Mouse (Mus musculus) CH12.LX (cell line): Measurements from ENCODE around the gene Macrod1. TPM values are rescaled to one million over a fixed set of nuclear protein-coding genes. Genes with fewer than 3 reads are reported as not detected.

Source experiments
- DNase-seq: peaks from one replicate; pipeline ENCODE4 v3.0.0-alpha.2; 2013; ENCODE audit errors: extremely low read depth
- H3K27ac ChIP-seq: 2 replicates; pipeline ENCODE4 v1.5.1; 2012; ENCODE audit warnings: low read depth, mild to moderate bottlenecking, control low read depth, moderate library complexity; ENCODE audit not compliant: insufficient read depth
- H3K27me3 ChIP-seq: replicated peaks from 2 replicates; pipeline ENCODE3; 2012; ENCODE audit warnings: inconsistent platforms
- H3K36me3 ChIP-seq, 2 experiments: replicated peaks in 1 of 2; 2 replicates each; pipeline versions ENCODE3 to v1.6.1; 2012; ENCODE audit warnings: inconsistent platforms in 1 of 2, low read length in 1 of 2, mild to moderate bottlenecking in 1 of 2, mixed read lengths in 1 of 2, moderate library complexity in 1 of 2; ENCODE audit not compliant: control insufficient read depth in 1 of 2, insufficient read depth in 1 of 2
- H3K4me1 ChIP-seq, 2 experiments: 2 replicates each; pipeline ENCODE4 v1.6.1; 2012; ENCODE audit warnings: inconsistent platforms in 1 of 2, moderate library complexity in 1 of 2; ENCODE audit not compliant: insufficient read depth in 2 of 2, control insufficient read depth in 1 of 2
- H3K4me2 ChIP-seq: 2 replicates; pipeline ENCODE4 v1.6.1; 2012; ENCODE audit warnings: low read depth, mild to moderate bottlenecking, control low read depth; ENCODE audit not compliant: poor library complexity, insufficient read depth, severe bottlenecking
- H3K4me3 ChIP-seq, 3 experiments: fragments of 150-350 bp in 1 of 3; sonication (generic) in 1 of 3; replicated peaks in 1 of 3; 2 replicates each; pipeline versions ENCODE3 to v1.5.1; 2011 to 2012; ENCODE audit warnings: low read depth in 2 of 3, low read length in 2 of 3, mild to moderate bottlenecking in 2 of 3, moderate library complexity in 2 of 3, control low read depth in 1 of 3, improper control_type of control experiment in 1 of 3, inconsistent platforms in 1 of 3, mixed read lengths in 1 of 3; ENCODE audit not compliant: poor library complexity in 1 of 3
- H3K79me2 ChIP-seq: replicated peaks from 2 replicates; pipeline ENCODE4 v1.6.1; 2012; ENCODE audit warnings: mild to moderate bottlenecking, moderate library complexity; ENCODE audit not compliant: control insufficient read depth, poor library complexity, insufficient read depth, severe bottlenecking; ENCODE audit errors: extremely low read depth
- H3K9ac ChIP-seq: 2 replicates; pipeline ENCODE4 v1.6.1; 2012; ENCODE audit warnings: low read depth, mild to moderate bottlenecking, control low read depth, moderate library complexity; ENCODE audit not compliant: insufficient read depth
- H3K9me3 ChIP-seq: replicated peaks from 2 replicates; pipeline ENCODE3; 2012; ENCODE audit warnings: low read length, inconsistent platforms, mixed read lengths
- BHLHE40 ChIP-seq: IDR thresholded peaks from 2 replicates; pipeline ENCODE4 v1.6.1; 2011; ENCODE audit warnings: mild to moderate bottlenecking, low read depth, low read length, improper control_type of control experiment
- E2F4 ChIP-seq: IDR thresholded peaks from 2 replicates; pipeline ENCODE4 v1.6.1; 2011; ENCODE audit warnings: low read depth, low read length, improper control_type of control experiment; ENCODE audit not compliant: insufficient replicate concordance
- EP300 ChIP-seq: IDR thresholded peaks from 2 replicates; pipeline ENCODE4 v1.6.1; 2011; ENCODE audit warnings: low read length, improper control_type of control experiment
- IRF4 ChIP-seq: IDR thresholded peaks from 2 replicates; pipeline ENCODE4 v1.6.1; 2014; ENCODE audit warnings: low read depth, mild to moderate bottlenecking, inconsistent platforms, low read length, improper control_type of control experiment
- KAT2A ChIP-seq: IDR thresholded peaks from 2 replicates; pipeline ENCODE4 v1.6.1; 2012; ENCODE audit warnings: low read length, improper control_type of control experiment, inconsistent platforms; ENCODE audit not compliant: insufficient replicate concordance
- MAFK ChIP-seq: IDR thresholded peaks from 2 replicates; pipeline ENCODE4 v1.6.1; 2011; ENCODE audit warnings: low read length, improper control_type of control experiment; ENCODE audit not compliant: insufficient replicate concordance
- MAZ ChIP-seq: IDR thresholded peaks from 2 replicates; pipeline ENCODE4 v1.6.1; 2012; ENCODE audit warnings: low read depth, mild to moderate bottlenecking, inconsistent platforms, low read length, improper control_type of control experiment, moderate library complexity
- MEF2A ChIP-seq: IDR thresholded peaks from 2 replicates; pipeline ENCODE4 v1.6.1; 2014; ENCODE audit warnings: low read depth, mild to moderate bottlenecking, inconsistent platforms, low read length, improper control_type of control experiment, borderline replicate concordance
- MXI1 ChIP-seq: IDR thresholded peaks from 2 replicates; pipeline ENCODE4 v1.6.1; 2011; ENCODE audit warnings: mild to moderate bottlenecking, low read depth, low read length, improper control_type of control experiment
- MYC ChIP-seq: IDR thresholded peaks from 2 replicates; pipeline ENCODE4 v1.6.1; 2011; ENCODE audit warnings: low read depth, mild to moderate bottlenecking, improper control_type of control experiment, low read length
- POLR2A ChIP-seq: IDR thresholded peaks from 2 replicates; pipeline ENCODE4 v1.6.1; 2011; ENCODE audit warnings: low read depth, mild to moderate bottlenecking, improper control_type of control experiment, low read length
- POLR2AphosphoS2 ChIP-seq: IDR thresholded peaks from 2 replicates; pipeline ENCODE4 v1.6.1; 2011; ENCODE audit warnings: low read depth, low read length, improper control_type of control experiment
- RAD21 ChIP-seq: IDR thresholded peaks from 2 replicates; pipeline ENCODE4 v1.6.1; 2011; ENCODE audit warnings: low read depth, mild to moderate bottlenecking, low read length, improper control_type of control experiment, moderate library complexity
- RCOR1 ChIP-seq: conservative IDR thresholded peaks from 2 replicates; pipeline ENCODE4 v1.6.1; 2012; ENCODE audit warnings: low read depth, mild to moderate bottlenecking, inconsistent platforms, low read length, improper control_type of control experiment
- SIN3A ChIP-seq: IDR thresholded peaks from 2 replicates; pipeline ENCODE4 v1.6.1; 2012; ENCODE audit warnings: low read length, improper control_type of control experiment, inconsistent platforms
- TBP ChIP-seq: conservative IDR thresholded peaks from 2 replicates; pipeline ENCODE4 v1.6.1; 2011; ENCODE audit warnings: low read depth, low read length, improper control_type of control experiment
- TCF12 ChIP-seq: IDR thresholded peaks from 2 replicates; pipeline ENCODE4 v1.6.1; 2014; ENCODE audit warnings: low read depth, mild to moderate bottlenecking, inconsistent platforms, low read length, improper control_type of control experiment
- UBTF ChIP-seq: IDR thresholded peaks from 2 replicates; pipeline ENCODE4 v1.6.1; 2012; ENCODE audit warnings: low read depth, mild to moderate bottlenecking, inconsistent platforms, low read length, improper control_type of control experiment, moderate library complexity
- USF2 ChIP-seq: conservative IDR thresholded peaks from 2 replicates; pipeline ENCODE4 v1.6.1; 2011; ENCODE audit warnings: low read depth, low read length, improper control_type of control experiment
- ZC3H11A ChIP-seq: IDR thresholded peaks from 2 replicates; pipeline ENCODE4 v1.6.1; 2012; ENCODE audit warnings: low read depth, mild to moderate bottlenecking, inconsistent platforms, low read length, improper control_type of control experiment
- ZNF384 ChIP-seq: IDR thresholded peaks from 2 replicates; pipeline ENCODE4 v1.6.1; 2012; ENCODE audit warnings: low read depth, low read length, improper control_type of control experiment, inconsistent platforms
- dilution Hi-C: fragments of 300-500 bp; cut with MboI; formaldehyde crosslinking; loops from 2 replicates; pipeline ENCODE4 v1.14.3; 2020; ENCODE audit warnings: low sequenced_read_pairs; ENCODE audit not compliant: extremely low pct_unique_long_range_greater_than_20kb, extremely low pct_ligation_motif_present
- in situ Hi-C: fragments of 300-500 bp; cut with MboI; formaldehyde crosslinking; loops from 3 replicates; pipeline ENCODE4 v1.14.3; 2019; ENCODE audit warnings: low sequenced_read_pairs, low pct_ligation_motif_present, low pct_unique_long_range_greater_than_20kb, mixed read lengths
- polyA plus RNA-seq: library from polyadenylated mRNA; unstranded; fragments of >175 nt; gene quantifications from 2 replicates; pipeline ENCODE4 v1.2.1, GENCODE M21; 2012; ENCODE audit warnings: low read depth; ENCODE audit not compliant: insufficient read length
- total RNA-seq, 2 experiments: library from RNA; depleted of rRNA; stranded (reverse); fragments of 300-350 nt in 1 of 2; fragments of >200 nt in 1 of 2; gene quantifications; 2 replicates each; pipeline ENCODE4 v1.2.3; 2012 to 2014

Macrod1 gene
- total and polyA plus RNA-seq, 3 experiments = 1.0 TPM; not detected in 2

GRCm38 (mm10) chr19:7151927-7152653, 95.5 kb downstream of the Macrod1 start:
- H3K9ac ChIP-seq = no peak overlapping the region
- H3K4me3 ChIP-seq = no peak overlapping the region
- no peaks in the 10 kb centered on the region for H3K9me3 ChIP-seq
- H3K27ac ChIP-seq = no peak overlapping the region
- dilution Hi-C loops (no loop called here), in situ Hi-C loops (no loop called here)
- H3K27me3 ChIP-seq = peaks cover 95% of the 10 kb centered on the region
- no peaks in the 10 kb centered on the region for H3K36me3 ChIP-seq
- H3K4me2 ChIP-seq = no peak overlapping the region
- no peaks in the 10 kb centered on the region for H3K4me1 ChIP-seq
- H3K79me2 ChIP-seq = no peaks in the 10 kb centered on the region
- TF ChIP-seq BHLHE40 (no peak), UBTF (no peak), RCOR1 (no peak), EP300 (no peak)
- DNase-seq = no peak

DNA sequence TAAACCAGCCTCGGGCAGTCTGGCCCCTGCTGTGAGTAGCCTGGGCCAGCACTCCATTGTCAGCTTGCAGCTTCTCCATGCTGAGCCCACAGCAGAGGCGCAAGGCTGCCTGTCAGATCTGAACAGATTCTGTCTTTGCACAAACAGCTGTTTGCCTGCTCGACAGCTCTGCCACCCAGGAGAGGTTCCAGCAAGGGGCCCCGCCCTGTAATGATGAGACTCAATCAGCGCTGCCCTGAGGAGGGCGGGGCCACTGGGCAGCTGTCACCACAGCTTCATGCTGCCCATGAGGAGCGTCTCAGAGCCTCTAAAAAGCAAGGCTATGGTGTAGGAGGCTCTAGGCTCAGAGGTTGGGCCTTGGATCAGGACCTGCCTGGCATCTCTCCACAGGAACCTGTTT, 96.6 kb downstream of the Macrod1 start:
- Histone ChIP-seq H3K36me3 (no peaks in the 10 kb centered on the region), H3K79me2 (no peaks in the 10 kb centered on the region), H3K4me2 (no peak overlapping the region), H3K4me3 (no peak overlapping the region), H3K27me3 (peaks cover 95% of the 10 kb centered on the region), H3K4me1 (no peaks in the 10 kb centered on the region), H3K9me3 (no peaks in the 10 kb centered on the region), H3K9ac (no peak overlapping the region), H3K27ac (no peak overlapping the region)
- DNase-seq = no peak
- dilution Hi-C loops = no loop called here
- TF ChIP-seq MAZ (no peak), BHLHE40 (no peak), POLR2AphosphoS2 (no peak), POLR2A (no peak), E2F4 (no peak)
- in situ Hi-C loops = no loop called here

DNA sequence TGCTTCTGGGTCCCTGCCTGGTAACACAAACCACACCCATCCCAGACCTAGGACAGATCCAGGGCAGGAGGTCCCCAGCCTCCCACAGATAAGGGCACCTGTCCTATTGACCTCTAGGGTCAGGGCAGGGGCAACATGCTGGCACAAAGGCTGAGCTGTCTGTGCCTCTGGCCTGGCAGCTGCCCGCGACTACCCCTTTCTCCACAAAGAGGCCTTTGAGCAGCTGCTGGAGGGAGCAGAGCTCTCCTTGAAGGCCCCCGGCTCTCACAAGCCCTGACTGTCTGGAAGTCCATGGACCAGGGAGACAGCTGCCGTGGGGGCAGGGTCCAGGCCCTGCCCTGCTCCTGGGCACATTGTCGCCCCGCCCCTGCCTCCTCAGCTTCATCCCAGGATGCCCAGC, 98.6 kb downstream of the Macrod1 start:
- Histone ChIP-seq H3K36me3 (no peaks in the 10 kb centered on the region), H3K9me3 (no peaks in the 10 kb centered on the region), H3K27ac (no peak overlapping the region), H3K79me2 (no peaks in the 10 kb centered on the region), H3K4me2 (no peak overlapping the region), H3K9ac (no peak overlapping the region), H3K4me3 (no peak overlapping the region), H3K4me1 (no peaks in the 10 kb centered on the region), H3K27me3 (peaks cover 95% of the 10 kb centered on the region)
- no peak for DNase-seq
- no peak for TF ChIP-seq MAZ
- no peak for TF ChIP-seq BHLHE40
- TF ChIP-seq UBTF = no peak
- no peak for TF ChIP-seq E2F4
- TF ChIP-seq KAT2A = no peak
- TF ChIP-seq MAFK = no peak
- no peak for TF ChIP-seq TBP
- no peak for TF ChIP-seq ZC3H11A
- no peak for TF ChIP-seq SIN3A
- no peak for TF ChIP-seq MEF2A
- TF ChIP-seq IRF4 = no peak
- TF ChIP-seq TCF12 = no peak
- TF ChIP-seq RAD21 = no peak
- TF ChIP-seq EP300 = no peak
- no peak for TF ChIP-seq ZNF384
- no peak for TF ChIP-seq MYC
- no peak for TF ChIP-seq MXI1
- TF ChIP-seq USF2 = no peak
- in situ Hi-C loops (no loop called here), dilution Hi-C loops (no loop called here)
